Mouse (Mus musculus) neural tube, embryonic 15.5 days (tissue): ENCODE measurements around the gene Rhag. TPM values are rescaled to one million over a fixed set of nuclear protein-coding genes. Genes with fewer than 3 reads are reported as not detected.

Source experiments
- ATAC-seq: fragments of 200-750 bp; cut with Nextera tagmentation; 2 replicates; pipeline ENCODE4 v1.8.0; 2017; ENCODE audit warnings: mild to moderate bottlenecking, moderate TSS enrichment, moderate library complexity; ENCODE audit not compliant: low FRiP score
- H3K27ac ChIP-seq: fragments of 300-500 bp; sonication (generic); replicated peaks from 2 replicates; pipeline ENCODE4 v1.5.1; 2015; ENCODE audit warnings: mild to moderate bottlenecking, inconsistent platforms
- H3K27me3 ChIP-seq: fragments of 300-500 bp; sonication (generic); replicated peaks from 2 replicates; pipeline ENCODE4 v1.6.1; 2015; ENCODE audit warnings: inconsistent platforms
- H3K36me3 ChIP-seq: fragments of 300-500 bp; sonication (generic); 2 replicates; pipeline ENCODE4 v1.6.1; 2015; ENCODE audit warnings: inconsistent platforms
- H3K4me1 ChIP-seq: fragments of 300-500 bp; sonication (generic); 2 replicates; pipeline ENCODE4 v1.6.1; 2015; ENCODE audit warnings: inconsistent platforms
- H3K4me2 ChIP-seq: fragments of 300-500 bp; sonication (generic); 2 replicates; pipeline ENCODE4 v1.6.1; 2015; ENCODE audit warnings: inconsistent platforms, mild to moderate bottlenecking, moderate library complexity
- H3K4me3 ChIP-seq: fragments of 300-500 bp; sonication (generic); replicated peaks from 2 replicates; pipeline ENCODE4 v1.5.1; 2015; ENCODE audit warnings: mild to moderate bottlenecking, inconsistent platforms
- H3K9ac ChIP-seq: fragments of 300-500 bp; sonication (generic); replicated peaks from 2 replicates; pipeline ENCODE4 v1.6.1; 2015; ENCODE audit warnings: mild to moderate bottlenecking, inconsistent platforms
- H3K9me3 ChIP-seq: fragments of 300-500 bp; sonication (generic); replicated peaks from 2 replicates; pipeline ENCODE4 v1.6.1; 2016; ENCODE audit warnings: inconsistent platforms
- WGBS: fragments of 180-500 bp; shearing (Covaris S2); methylation state at CpG from one replicate; pipeline ENCODE4 v1.1.7; 2015; ENCODE audit warnings: mixed read lengths; 5-methylcytosine and 5-hydroxymethylcytosine counted together
- polyA plus RNA-seq: library from polyadenylated mRNA; unstranded; fragments of >200 nt; fragmentation: Nextera tagmentation; extraction: Ambion mirVana; gene quantifications from 2 replicates; pipeline ENCODE4 v1.2.1, GENCODE M21; 2015

Rhag gene
- polyA plus RNA-seq, 1 experiment from 2014 or later = 0.18 TPM

GRCm38 (mm10) chr17:40877741-40878140 is 66.8 kb downstream of the Rhag start:
- peaks cover 4% of the 10 kb centered on the region for H3K4me1 ChIP-seq
- no peaks in the 10 kb centered on the region for H3K27me3 ChIP-seq
- no peaks in the 10 kb centered on the region for H3K9me3 ChIP-seq
- 50% methylated on average over 3 of the region's 3 CpGs for WGBS
- H3K4me3 ChIP-seq = no peak overlapping the region
- H3K9ac ChIP-seq = no peak overlapping the region
- H3K27ac ChIP-seq = no peak overlapping the region
- no peaks in the 10 kb centered on the region for H3K36me3 ChIP-seq
- H3K4me2 ChIP-seq = no peak overlapping the region
- ATAC-seq = no peak

GRCm38 (mm10) chr17:40879528-40879923 is 68.6 kb downstream of the Rhag start:
- no peak for ATAC-seq
- no peak overlapping the region for H3K27ac ChIP-seq
- peak overlapping the region; percentile 50 for H3K9ac ChIP-seq
- WGBS = 6% methylated on average over 6 of the region's 6 CpGs
- peak overlapping the region; percentile 97 for H3K4me2 ChIP-seq
- peaks cover 4% of the 10 kb centered on the region for H3K4me1 ChIP-seq
- no peaks in the 10 kb centered on the region for H3K9me3 ChIP-seq
- no peaks in the 10 kb centered on the region for H3K36me3 ChIP-seq
- H3K27me3 ChIP-seq = no peaks in the 10 kb centered on the region
- peak overlapping the region; percentile 54 for H3K4me3 ChIP-seq

GRCm38 (mm10) chr17:40879924-40880691 is 69.2 kb downstream of the Rhag start, which contains the start of gene 9130008F23Rik:
Gene 9130008F23Rik, minus strand, starts transcription at chr17:40880559.
- Histone ChIP-seq H3K4me3 (peak within 1 kb of the TSS; percentile 54), H3K9ac (peak within 1 kb of the TSS; percentile 50), H3K36me3 (no peaks in the 10 kb centered on the region), H3K4me1 (peaks cover 4% of the 10 kb centered on the region), H3K9me3 (no peaks in the 10 kb centered on the region), H3K27ac (no peak within 1 kb of the TSS), H3K27me3 (no peaks in the 10 kb centered on the region), H3K4me2 (peak within 1 kb of the TSS; percentile 97)
- WGBS = under 1% methylated on average over 40 of the region's 40 CpGs
- ATAC-seq = peak; percentile 80; the same call in 1 of the 2 replicates

- Histone ChIP-seq H3K4me2 (no peak overlapping the region), H3K27me3 (no peaks in the 10 kb centered on the region), H3K4me1 (peaks cover 4% of the 10 kb centered on the region), H3K9me3 (no peaks in the 10 kb centered on the region), H3K9ac (no peak overlapping the region), H3K27ac (no peak overlapping the region), H3K4me3 (no peak overlapping the region), H3K36me3 (no peaks in the 10 kb centered on the region)
- 95% methylated on average over 6 of the region's 6 CpGs for WGBS
- ATAC-seq = no peak
Observed at GRCm38 (mm10) chr17:40882172-40882571, 71.2 kb downstream of the Rhag start.

GRCm38 (mm10) chr17:40885155-40885554 is 74.2 kb downstream of the Rhag start:
- H3K9me3 ChIP-seq = no peaks in the 10 kb centered on the region
- no peak overlapping the region for H3K4me2 ChIP-seq
- no peak overlapping the region for H3K27ac ChIP-seq
- WGBS = 86% methylated on average over 4 of the region's 4 CpGs
- no peaks in the 10 kb centered on the region for H3K36me3 ChIP-seq
- H3K4me3 ChIP-seq = no peak overlapping the region
- H3K27me3 ChIP-seq = no peaks in the 10 kb centered on the region
- H3K9ac ChIP-seq = no peak overlapping the region
- H3K4me1 ChIP-seq = peaks cover 4% of the 10 kb centered on the region
- no peak for ATAC-seq

GRCm38 (mm10) chr17:40887849-40888536 is 77.1 kb downstream of the Rhag start:
- Histone ChIP-seq H3K4me2 (no peak overlapping the region), H3K27me3 (no peaks in the 10 kb centered on the region), H3K36me3 (no peaks in the 10 kb centered on the region), H3K4me1 (no peaks in the 10 kb centered on the region), H3K27ac (no peak overlapping the region), H3K9me3 (no peaks in the 10 kb centered on the region), H3K4me3 (no peak overlapping the region), H3K9ac (no peak overlapping the region)
- 83% methylated on average over 4 of the region's 4 CpGs for whole genome bisulfite sequencing
- ATAC-seq = no peak

Other genes with a start within 250 kb of the Rhag start
- gene Esp6, start 249.6 kb upstream of the Rhag start, polyA plus RNA-seq = not detected in 2 replicates
- gene Esp4, start 212.5 kb upstream of the Rhag start, polyA plus RNA-seq = not detected in 2 replicates
- gene Esp3, start 179.1 kb upstream of the Rhag start, polyA plus RNA-seq = not detected in 2 replicates
- not detected in 2 replicates for gene Esp1, start 84.0 kb upstream of the Rhag start, polyA plus RNA-seq
- not detected in 2 replicates for gene Crisp2, start 4.1 kb upstream of the Rhag start, polyA plus RNA-seq
- 0.88 and 0.90 TPM in 2 replicates for gene 9130008F23Rik, start 69.4 kb downstream of the Rhag start, polyA plus RNA-seq
- gene Glyatl3, start 103.2 kb downstream of the Rhag start, polyA plus RNA-seq = not detected in 2 replicates
- gene Mut, start 123.6 kb downstream of the Rhag start, polyA plus RNA-seq = 22.4 and 28.3 TPM in 2 replicates
- 10.0 and 14.0 TPM in 2 replicates for gene Cenpq, start 123.9 kb downstream of the Rhag start, polyA plus RNA-seq